In genomic region chr11:69327157-69327442, GRCm38 (mm10) we compare ENCODE assay signal across 9 mouse cellular contexts. TPM values are rescaled to one million over a fixed set of nuclear protein-coding genes. Genes with fewer than 3 reads are reported as not detected.
DNase-seq lines count a peak whose midpoint lies in the region; ATAC-seq and TF ChIP-seq lines count a peak whose summit lies in the region.
"Had no signal": no experiment of that assay in that cellular context is flagged by ENCODE, and none has a peak within 500 bp of the region (broad histone marks: within the 10 kb centered on the region; RNA-seq: fewer than 3 reads in every experiment).

No protein-coding gene starts in this region.

- no peak overlapping the region for H3K27ac ChIP-seq in heart, embryonic 10.5 days
- H3K27ac ChIP-seq in embryonic facial prominence, embryonic 15.5 days (replicated peaks) = no peak overlapping the region
- no peak overlapping the region for H3K27ac ChIP-seq in limb, embryonic 14.5 days (replicated peaks; ENCODE audit: low read depth, low read length)

- H3K4me1 ChIP-seq in heart, embryonic 10.5 days = peaks cover 57% of the 10 kb centered on the region
- H3K4me1 ChIP-seq in embryonic facial prominence, embryonic 15.5 days = peaks cover 48% of the 10 kb centered on the region
- peaks cover 43% of the 10 kb centered on the region for H3K4me1 ChIP-seq in limb, embryonic 14.5 days (ENCODE audit: control insufficient read depth, insufficient read depth, low read length)

- no peaks in the 10 kb centered on the region for H3K36me3 ChIP-seq in heart, embryonic 10.5 days
- H3K36me3 ChIP-seq in embryonic facial prominence, embryonic 15.5 days = no peaks in the 10 kb centered on the region
- no peaks in the 10 kb centered on the region for H3K36me3 ChIP-seq in limb, embryonic 14.5 days (ENCODE audit: control insufficient read depth, insufficient read depth, low read length)

- no peak for DNase-seq in heart, embryonic 10.5 days (ENCODE audit: low spot score)
- DNase-seq in heart, postnatal 25 days (ENCODE audit: low spot score) = no peak
- DNase-seq in B cell, adult 2 months = peak; percentile 12 to 15
- DNase-seq in limb, embryonic 14.5 days (ENCODE audit: low spot score) = no peak
- no peak for DNase-seq in left cerebral cortex, postnatal 14 days (ENCODE audit: low spot score in 2 of 2)
- no peak for DNase-seq in layer of hippocampus, adult 11-12 months (ENCODE audit: low spot score)

- peak overlapping the region; percentile 89 for H3K4me2 ChIP-seq in embryonic facial prominence, embryonic 15.5 days (replicated peaks)
- H3K4me2 ChIP-seq in limb, embryonic 14.5 days (replicated peaks; ENCODE audit: low read depth, low read length, severe bottlenecking) = peak overlapping the region; percentile 96; the same call in 1 of the 2 replicates

- peak overlapping the region; percentile 74 for H3K4me3 ChIP-seq in heart, embryonic 10.5 days
- peak overlapping the region; percentile 51 for H3K4me3 ChIP-seq in embryonic facial prominence, embryonic 15.5 days (replicated peaks)
- peak overlapping the region; percentile 54 for H3K4me3 ChIP-seq in limb, embryonic 14.5 days (replicated peaks; ENCODE audit: low read length)

- no peak for ATAC-seq in embryonic facial prominence, embryonic 15.5 days (ENCODE audit: insufficient number of reproducible peaks, low FRiP score, low TSS enrichment, low read depth)
- ATAC-seq in limb, embryonic 14.5 days (ENCODE audit: low FRiP score, low read depth) = no peak
- no peak for ATAC-seq in erythroid progenitor cell, adult 5-6 weeks (replicated peaks; ENCODE audit: low FRiP score, poor library complexity, severe bottlenecking)

- peaks cover 51% of the 10 kb centered on the region for H3K27me3 ChIP-seq in heart, embryonic 10.5 days (ENCODE audit: insufficient read depth, poor library complexity, severe bottlenecking)
- H3K27me3 ChIP-seq in embryonic facial prominence, embryonic 15.5 days = peaks cover 22% of the 10 kb centered on the region
- peaks cover 16% of the 10 kb centered on the region for H3K27me3 ChIP-seq in limb, embryonic 14.5 days (ENCODE audit: control insufficient read depth, insufficient read depth, low read length)

- no peak for TF ChIP-seq POLR2A in limb, embryonic 14.5 days (IDR thresholded peaks at IDR 0.05; ENCODE audit: borderline replicate concordance, extremely low read depth, insufficient read depth, insufficient read length)

- no peaks in the 10 kb centered on the region for H3K9me3 ChIP-seq in heart, embryonic 10.5 days
- no peaks in the 10 kb centered on the region for H3K9me3 ChIP-seq in embryonic facial prominence, embryonic 15.5 days (replicated peaks)
- no peaks in the 10 kb centered on the region for H3K9me3 ChIP-seq in limb, embryonic 14.5 days (ENCODE audit: control insufficient read depth, low read length)

- intact Hi-C loops in heart, postnatal 25 days (cut with DNase I) = loop anchor here (2.0 kb wide), 1 partner anchor 40 kb away; no protein-coding TSS in a partner anchor
- intact Hi-C loops in left cerebral cortex, postnatal 14 days (cut with DNase I) = loop anchor here (5.0 kb wide), 1 partner anchor 40 kb away; the partner anchor contains the start of gene Chd3

- WGBS in heart, embryonic 10.5 days = 11% methylated on average over 9 of the region's 9 CpGs
- WGBS in embryonic facial prominence, embryonic 15.5 days = 13% methylated on average over 9 of the region's 9 CpGs
- WGBS in limb, embryonic 14.5 days = 17% methylated on average over 8 of the region's 9 CpGs

- H3K9ac ChIP-seq in embryonic facial prominence, embryonic 15.5 days = no peak overlapping the region
- no peak overlapping the region for H3K9ac ChIP-seq in limb, embryonic 14.5 days (ENCODE audit: low read depth, low read length, severe bottlenecking)

RNA-seq across cellular contexts. Expression of gene Kcnab3, which starts 1.0 kb away (rescaled TPM):
- polyA plus RNA-seq in heart, embryonic 10.5 days (2016; fragmentation: Nextera tagmentation; extraction: Ambion mirVana) = 0.45 and 0.59 TPM in 2 replicates
- total RNA-seq in heart, postnatal 25 days (2021) = under 1 TPM; 0.22 to 0.29 TPM
- 2.8 and 3.0 TPM in 2 replicates for polyA plus RNA-seq in embryonic facial prominence, embryonic 15.5 days (2015; fragmentation: Nextera tagmentation; extraction: Ambion mirVana)
- polyA plus RNA-seq in limb, embryonic 14.5 days (2012; rRNA removed) = 4.0 and 4.1 TPM in 2 replicates
- 2.0 and 2.2 TPM in 2 replicates for polyA plus RNA-seq in limb, embryonic 14.5 days (2014; fragmentation: Nextera tagmentation; extraction: Ambion mirVana)
- total RNA-seq in erythroid progenitor cell, adult 5-6 weeks (2015; ENCODE audit: low replicate concordance) = not detected in 2 replicates
- not detected in 2 replicates for total RNA-seq in erythroid progenitor cell, adult 5-6 weeks (2017; ENCODE audit: low replicate concordance)
- 10 to 100 TPM; 30.8 to 36.9 TPM for total RNA-seq in left cerebral cortex, postnatal 14 days (2021)
- total RNA-seq: hematopoietic stem cell, adult 5-6 weeks had no signal

RNA-seq across cellular contexts. Expression of gene Trappc1, which starts 3.3 kb away (rescaled TPM):
- polyA plus RNA-seq in heart, embryonic 10.5 days (2016; fragmentation: Nextera tagmentation; extraction: Ambion mirVana) = 155 and 186 TPM in 2 replicates
- 10 to 100 TPM; 48.0 to 53.0 TPM for total RNA-seq in heart, postnatal 25 days (2021)
- 150 and 156 TPM in 2 replicates for polyA plus RNA-seq in embryonic facial prominence, embryonic 15.5 days (2015; fragmentation: Nextera tagmentation; extraction: Ambion mirVana)
- polyA plus RNA-seq in limb, embryonic 14.5 days (2012; rRNA removed) = 92.7 and 93.7 TPM in 2 replicates
- polyA plus RNA-seq in limb, embryonic 14.5 days (2014; fragmentation: Nextera tagmentation; extraction: Ambion mirVana) = 138 and 144 TPM in 2 replicates
- 101 and 143 TPM in 2 replicates for total RNA-seq in erythroid progenitor cell, adult 5-6 weeks (2015; ENCODE audit: low replicate concordance)
- total RNA-seq in erythroid progenitor cell, adult 5-6 weeks (2017; ENCODE audit: low replicate concordance) = 48.5 and 72.5 TPM in 2 replicates
- 10 to 100 TPM; 60.1 to 67.7 TPM for total RNA-seq in left cerebral cortex, postnatal 14 days (2021)

RNA-seq across cellular contexts. Expression of gene Cntrob, which starts 3.5 kb away (rescaled TPM):
- 20.7 and 21.4 TPM in 2 replicates for polyA plus RNA-seq in heart, embryonic 10.5 days (2016; fragmentation: Nextera tagmentation; extraction: Ambion mirVana)
- 1 to 10 TPM; 2.6 to 5.3 TPM for total RNA-seq in heart, postnatal 25 days (2021)
- polyA plus RNA-seq in embryonic facial prominence, embryonic 15.5 days (2015; fragmentation: Nextera tagmentation; extraction: Ambion mirVana) = 22.6 and 27.8 TPM in 2 replicates
- polyA plus RNA-seq in limb, embryonic 14.5 days (2012; rRNA removed) = 40.0 and 44.0 TPM in 2 replicates
- polyA plus RNA-seq in limb, embryonic 14.5 days (2014; fragmentation: Nextera tagmentation; extraction: Ambion mirVana) = 14.6 and 15.7 TPM in 2 replicates
- total RNA-seq in erythroid progenitor cell, adult 5-6 weeks (2015; ENCODE audit: low replicate concordance) = 107 and 135 TPM in 2 replicates
- 77.5 and 113 TPM in 2 replicates for total RNA-seq in erythroid progenitor cell, adult 5-6 weeks (2017; ENCODE audit: low replicate concordance)
- 10 to 100 TPM; 13.4 to 16.1 TPM for total RNA-seq in left cerebral cortex, postnatal 14 days (2021)

RNA-seq across cellular contexts. Expression of gene Rnf227, which starts 13.2 kb away (rescaled TPM):
- polyA plus RNA-seq in heart, embryonic 10.5 days (2016; fragmentation: Nextera tagmentation; extraction: Ambion mirVana) = 6.4 and 9.8 TPM in 2 replicates
- total RNA-seq in heart, postnatal 25 days (2021) = under 1 TPM; 0.16 to 0.17 TPM
- 24.5 and 24.7 TPM in 2 replicates for polyA plus RNA-seq in embryonic facial prominence, embryonic 15.5 days (2015; fragmentation: Nextera tagmentation; extraction: Ambion mirVana)
- 10.5 and 12.2 TPM in 2 replicates for polyA plus RNA-seq in limb, embryonic 14.5 days (2012; rRNA removed)
- 13.6 and 17.8 TPM in 2 replicates for polyA plus RNA-seq in limb, embryonic 14.5 days (2014; fragmentation: Nextera tagmentation; extraction: Ambion mirVana)
- 1.7 and 8.3 TPM in 2 replicates for total RNA-seq in erythroid progenitor cell, adult 5-6 weeks (2015; ENCODE audit: low replicate concordance)
- 3.9 and 6.5 TPM in 2 replicates for total RNA-seq in erythroid progenitor cell, adult 5-6 weeks (2017; ENCODE audit: low replicate concordance)
- total RNA-seq in left cerebral cortex, postnatal 14 days (2021) = 100 to 1,000 TPM in 1 of 2 experiments, 10 to 100 TPM in 1; 95.7 to 101 TPM

RNA-seq across cellular contexts. Expression of gene Chd3, which starts 42.1 kb away (rescaled TPM):
- polyA plus RNA-seq in heart, embryonic 10.5 days (2016; fragmentation: Nextera tagmentation; extraction: Ambion mirVana) = 15.8 and 26.5 TPM in 2 replicates
- total RNA-seq in heart, postnatal 25 days (2021) = 10 to 100 TPM; 26.4 to 27.9 TPM
- 88.3 and 91.8 TPM in 2 replicates for polyA plus RNA-seq in embryonic facial prominence, embryonic 15.5 days (2015; fragmentation: Nextera tagmentation; extraction: Ambion mirVana)
- polyA plus RNA-seq in limb, embryonic 14.5 days (2012; rRNA removed) = 425 and 497 TPM in 2 replicates
- polyA plus RNA-seq in limb, embryonic 14.5 days (2014; fragmentation: Nextera tagmentation; extraction: Ambion mirVana) = 97.8 and 113 TPM in 2 replicates
- 21.0 and 33.2 TPM in 2 replicates for total RNA-seq in erythroid progenitor cell, adult 5-6 weeks (2015; ENCODE audit: low replicate concordance)
- 18.9 and 19.5 TPM in 2 replicates for total RNA-seq in erythroid progenitor cell, adult 5-6 weeks (2017; ENCODE audit: low replicate concordance)
- total RNA-seq in left cerebral cortex, postnatal 14 days (2021) = 100 to 1,000 TPM; 531 to 563 TPM

Comparison
In these comparisons a context has a peak if more than half of its experiments do, and no peak if none do; other contexts are left out.
1. DNase-seq: peak in B cell, adult 2 months (2 of 2); none in heart, embryonic 10.5 days (single experiment), heart, postnatal 25 days (single experiment), limb, embryonic 14.5 days (single experiment), left cerebral cortex, postnatal 14 days (0 of 2) and layer of hippocampus, adult 11-12 months (single experiment).
2. RNA of gene Kcnab3, which starts 1.0 kb away (total RNA-seq): 30.8 to 36.9 TPM in left cerebral cortex, postnatal 14 days; 0.22 to 0.29 TPM in heart, postnatal 25 days and not detected in erythroid progenitor cell, adult 5-6 weeks; every median in the first group is over 10 times any median in the second.
3. RNA of gene Cntrob, which starts 3.5 kb away (total RNA-seq): 77.5 to 135 TPM in erythroid progenitor cell, adult 5-6 weeks; 13.4 to 16.1 TPM in left cerebral cortex, postnatal 14 days and 2.6 to 5.3 TPM in heart, postnatal 25 days; every median in the first group is over 4 times any median in the second.
4. Peak in every context shown above with its lines, with median percentiles within 50 percentile points of each other: H3K4me3 ChIP-seq.